Mouse (Mus musculus): ENCODE measurements around the gene C1qtnf2. TPM values are rescaled to one million over a fixed set of nuclear protein-coding genes. Genes with fewer than 3 reads are reported as not detected.

Gene C1qtnf2
- polyA plus RNA-seq (2016; fragmentation: Nextera tagmentation; extraction: Ambion mirVana) = 0.29 and 0.42 TPM in 2 replicates

DNA sequence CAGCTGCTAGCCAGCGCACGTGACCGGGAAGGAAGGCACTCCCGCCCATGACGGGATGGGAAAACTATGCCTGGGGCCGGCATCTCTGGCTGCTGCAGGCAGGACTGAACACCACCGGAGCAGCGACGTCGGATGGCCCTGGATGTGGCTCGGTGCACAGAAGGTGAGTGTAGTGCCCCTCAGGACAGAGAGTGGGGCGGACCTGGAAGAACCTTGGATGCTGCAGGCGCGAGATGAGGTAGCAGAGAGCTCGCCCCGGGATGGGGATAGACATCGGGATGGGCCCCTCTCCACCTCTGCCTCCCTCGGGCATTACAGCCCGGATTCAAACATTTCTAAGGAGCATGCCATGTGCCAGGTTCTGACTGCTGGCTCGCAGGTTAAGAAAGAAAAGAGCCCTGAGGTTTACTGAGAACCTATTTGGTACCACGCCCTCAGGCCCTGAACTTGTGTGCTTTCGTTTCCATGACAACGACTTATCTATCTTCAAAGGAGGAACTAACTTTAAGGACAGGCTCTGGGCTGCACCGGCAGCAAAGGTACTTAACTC lies at the start of gene C1qtnf2:
Gene C1qtnf2, plus strand, starts transcription at position 52 of the 550 bp plus-strand sequence.
- WGBS (ENCODE audit: insufficient replicate concordance) = 7% methylated on average over 24 of the region's 24 CpGs
- peak; percentile 27; the same call in 1 of the 2 replicates for ATAC-seq

DNA sequence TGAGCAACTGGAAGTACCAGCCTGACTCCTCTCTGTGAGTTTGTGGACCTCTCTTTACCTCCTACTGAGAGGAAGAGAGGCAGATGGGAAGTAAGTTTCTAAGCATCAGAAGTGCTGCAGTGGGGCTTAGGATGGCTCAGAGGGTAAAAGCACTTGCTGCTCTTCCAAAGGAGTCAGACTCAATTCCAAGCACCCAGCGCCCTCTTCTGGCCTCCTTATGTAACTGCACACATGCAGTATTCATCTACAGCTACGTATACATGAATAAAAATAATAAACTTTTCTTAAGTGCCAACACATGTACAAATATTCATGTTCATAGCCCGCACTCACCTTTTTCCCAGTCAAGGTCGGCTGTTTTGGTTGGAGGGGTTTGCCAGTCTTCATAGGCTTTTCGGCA lies 49.7 kb upstream of the C1qtnf2 start:
- no peak overlapping the region for H3K4me3 ChIP-seq
- peaks cover 29% of the 10 kb centered on the region for H3K36me3 ChIP-seq
- peaks cover 15% of the 10 kb centered on the region for H3K4me1 ChIP-seq
- no peak overlapping the region for H3K4me2 ChIP-seq
- ATAC-seq = no peak
- no peak overlapping the region for H3K27ac ChIP-seq
- no peak overlapping the region for H3K9ac ChIP-seq
- no peaks in the 10 kb centered on the region for H3K9me3 ChIP-seq (replicated peaks)
- H3K27me3 ChIP-seq (replicated peaks) = no peaks in the 10 kb centered on the region
- WGBS (ENCODE audit: insufficient replicate concordance) = 70% methylated on average over 5 of the region's 5 CpGs

More for the DNA sequence above, at the start of gene C1qtnf2:
- H3K27ac ChIP-seq = no peak within 1 kb of the TSS
- no peaks in the 10 kb centered on the region for H3K9me3 ChIP-seq (replicated peaks)
- H3K4me1 ChIP-seq = peaks cover 10% of the 10 kb centered on the region
- peaks cover 4% of the 10 kb centered on the region for H3K27me3 ChIP-seq (replicated peaks)
- peak within 1 kb of the TSS; percentile 49 for H3K4me2 ChIP-seq
- no peaks in the 10 kb centered on the region for H3K36me3 ChIP-seq
- H3K9ac ChIP-seq = no peak within 1 kb of the TSS
- H3K4me3 ChIP-seq = no peak within 1 kb of the TSS; the same call in 1 of the 2 replicates

DNA sequence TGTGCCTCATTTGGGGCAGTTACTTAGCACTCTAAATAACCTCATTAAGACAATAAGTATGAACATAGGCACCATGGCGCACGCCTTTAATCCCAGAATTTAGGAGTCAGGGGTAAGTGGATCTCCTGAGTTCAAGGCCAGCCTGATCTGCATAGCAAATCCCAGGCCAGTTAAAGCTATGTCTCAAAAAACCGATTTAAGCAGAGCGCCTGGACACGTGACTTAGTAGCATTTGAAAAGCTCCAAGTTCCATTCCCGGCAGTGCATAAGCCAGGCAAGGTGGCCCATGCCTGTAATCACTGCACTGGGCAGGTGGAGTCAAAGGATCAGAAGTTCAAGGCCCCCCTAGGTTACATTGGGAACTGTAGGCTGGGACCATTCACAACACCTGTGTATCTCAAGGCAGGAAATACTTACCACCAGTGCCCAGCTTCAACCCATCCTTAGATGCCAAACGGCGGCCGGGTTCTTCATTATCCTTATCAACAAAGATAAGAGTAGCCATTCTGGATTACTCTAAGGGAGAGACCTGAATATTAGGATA lies 48.8 kb upstream of the C1qtnf2 start:
- WGBS (ENCODE audit: insufficient replicate concordance) = 69% methylated on average over 9 of the region's 9 CpGs
- Histone ChIP-seq H3K36me3 (peaks cover 29% of the 10 kb centered on the region), H3K4me3 (peak overlapping the region; percentile 69), H3K9ac (peak overlapping the region; percentile 77), H3K27ac (no peak overlapping the region), H3K4me1 (peaks cover 15% of the 10 kb centered on the region), H3K27me3 (replicated peaks) (no peaks in the 10 kb centered on the region), H3K4me2 (peak overlapping the region; percentile 73), H3K9me3 (replicated peaks) (no peaks in the 10 kb centered on the region)
- ATAC-seq = no peak

DNA sequence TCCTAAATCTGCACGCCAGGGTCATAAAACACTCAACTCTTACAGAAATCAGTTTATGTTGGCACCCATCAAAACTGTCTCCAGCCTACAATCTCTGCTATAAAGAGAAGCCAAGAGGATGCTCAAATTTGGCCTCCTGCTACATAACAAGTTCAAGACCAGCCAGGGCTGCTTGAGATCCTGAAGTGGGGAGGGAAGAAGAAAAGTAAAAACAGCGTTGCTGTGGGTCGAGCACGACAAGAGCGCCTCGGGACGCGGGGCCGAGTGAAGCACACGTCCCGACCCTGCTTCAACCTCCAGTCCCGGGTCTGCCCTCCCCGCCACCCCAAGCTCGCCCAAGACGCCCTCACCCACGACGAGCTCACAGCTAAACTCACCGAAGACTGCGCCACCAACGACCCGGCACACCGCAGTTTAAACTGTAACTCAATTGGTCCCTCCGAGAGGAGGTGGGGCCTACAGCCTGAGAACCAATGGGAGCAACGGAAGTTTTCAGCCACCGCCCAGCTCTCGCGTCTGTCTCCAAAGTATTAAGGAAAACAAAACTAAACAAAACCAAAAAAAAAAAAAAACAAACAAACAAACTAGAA lies 48.2 kb upstream of the C1qtnf2 start, which contains the start of gene Pttg1:
Gene Pttg1, minus strand, starts transcription at position 428 of the 590 bp plus-strand sequence.
- H3K27me3 ChIP-seq (replicated peaks) = no peaks in the 10 kb centered on the region
- peaks cover 15% of the 10 kb centered on the region for H3K4me1 ChIP-seq
- peak within 1 kb of the TSS; percentile 73 for H3K4me2 ChIP-seq
- no peaks in the 10 kb centered on the region for H3K9me3 ChIP-seq (replicated peaks)
- H3K27ac ChIP-seq = peak within 1 kb of the TSS; percentile 88
- ATAC-seq = peak; percentile 97
- peak within 1 kb of the TSS; percentile 77 for H3K9ac ChIP-seq
- peak within 1 kb of the TSS; percentile 69 for H3K4me3 ChIP-seq
- peaks cover 26% of the 10 kb centered on the region for H3K36me3 ChIP-seq
- WGBS (ENCODE audit: insufficient replicate concordance) = 5% methylated on average over 27 of the region's 27 CpGs

DNA sequence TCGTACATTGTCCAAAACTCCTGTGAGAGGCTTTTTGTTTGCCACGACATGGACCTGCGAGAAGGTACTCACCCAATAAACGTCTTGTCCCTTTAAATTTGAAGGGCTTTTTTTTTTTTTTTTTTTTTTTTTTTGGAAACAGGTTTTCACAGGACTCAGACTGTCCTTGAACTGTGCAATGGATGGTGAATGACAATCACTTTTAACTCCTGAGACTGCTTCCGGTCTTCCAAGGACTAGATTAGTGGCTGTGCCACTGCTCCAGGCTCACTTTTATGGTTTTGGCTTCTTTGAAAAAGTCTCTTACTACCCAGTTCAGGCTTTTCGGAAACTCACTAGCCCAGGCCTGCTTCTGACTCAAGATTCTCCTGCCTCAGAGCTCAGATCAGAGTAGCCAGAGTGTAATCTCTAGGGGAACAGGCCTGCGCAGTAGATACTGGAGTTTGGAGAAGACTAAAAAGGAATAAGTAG lies 47.6 kb upstream of the C1qtnf2 start:
- peak; percentile 66 for ATAC-seq
- Histone ChIP-seq H3K4me3 (peak overlapping the region; percentile 69), H3K9me3 (replicated peaks) (no peaks in the 10 kb centered on the region), H3K27ac (peak overlapping the region; percentile 88), H3K4me1 (peaks cover 15% of the 10 kb centered on the region), H3K9ac (peak overlapping the region; percentile 77), H3K36me3 (peaks cover 25% of the 10 kb centered on the region), H3K4me2 (peak overlapping the region; percentile 73), H3K27me3 (replicated peaks) (no peaks in the 10 kb centered on the region)
- WGBS (ENCODE audit: insufficient replicate concordance) = 14% methylated on average over 7 of the region's 7 CpGs

DNA sequence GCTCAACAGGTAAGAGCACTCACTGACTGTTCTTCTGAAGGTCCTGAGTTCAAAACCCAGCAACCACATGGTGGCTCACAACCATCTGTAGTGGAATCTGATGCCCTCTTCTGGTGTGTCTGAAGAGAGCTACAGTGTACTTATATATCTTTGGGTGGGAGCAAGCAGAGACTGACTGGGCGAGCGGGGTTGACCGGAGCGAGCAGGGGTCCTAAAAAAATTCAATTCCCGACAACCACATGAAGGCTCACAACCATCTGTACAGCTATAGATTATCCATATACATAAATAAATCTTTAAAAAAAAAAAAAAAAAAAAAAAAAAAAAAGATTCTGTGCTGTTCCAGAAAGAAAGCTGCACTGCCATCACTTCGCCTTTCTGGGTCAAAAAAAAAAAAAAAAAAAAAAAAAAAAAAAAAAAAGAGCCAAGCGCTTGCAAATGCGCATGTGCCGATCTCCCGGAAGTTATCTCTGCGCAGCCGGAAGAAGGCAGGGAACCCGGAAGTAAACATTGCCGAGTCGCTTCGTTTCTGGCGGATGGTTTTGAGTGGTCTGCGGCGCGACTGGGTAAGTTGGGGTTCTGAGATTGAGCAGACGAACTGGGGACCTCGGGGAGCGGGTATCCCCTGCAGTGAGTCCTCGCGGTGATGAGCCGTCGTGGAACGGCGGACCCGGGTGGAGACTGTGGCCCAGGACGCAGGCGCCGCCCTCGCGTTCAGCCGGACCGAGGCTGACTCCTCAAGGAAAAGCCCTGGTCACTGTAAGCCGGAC lies 40.6 kb upstream of the C1qtnf2 start, which contains the start of gene Slu7:
Gene Slu7, plus strand, starts transcription at position 491 of the 770 bp plus-strand sequence.
- 6% methylated on average over 38 of the region's 38 CpGs for WGBS (ENCODE audit: insufficient replicate concordance)
- H3K4me3 ChIP-seq = peak within 1 kb of the TSS; percentile 88
- H3K27ac ChIP-seq = peak within 1 kb of the TSS; percentile 76
- no peaks in the 10 kb centered on the region for H3K27me3 ChIP-seq (replicated peaks)
- peak; percentile 88 for ATAC-seq
- peak within 1 kb of the TSS; percentile 72 for H3K9ac ChIP-seq
- peak within 1 kb of the TSS; percentile 79 for H3K4me2 ChIP-seq
- peaks cover 14% of the 10 kb centered on the region for H3K36me3 ChIP-seq
- H3K4me1 ChIP-seq = peaks cover 10% of the 10 kb centered on the region
- no peaks in the 10 kb centered on the region for H3K9me3 ChIP-seq (replicated peaks)

DNA sequence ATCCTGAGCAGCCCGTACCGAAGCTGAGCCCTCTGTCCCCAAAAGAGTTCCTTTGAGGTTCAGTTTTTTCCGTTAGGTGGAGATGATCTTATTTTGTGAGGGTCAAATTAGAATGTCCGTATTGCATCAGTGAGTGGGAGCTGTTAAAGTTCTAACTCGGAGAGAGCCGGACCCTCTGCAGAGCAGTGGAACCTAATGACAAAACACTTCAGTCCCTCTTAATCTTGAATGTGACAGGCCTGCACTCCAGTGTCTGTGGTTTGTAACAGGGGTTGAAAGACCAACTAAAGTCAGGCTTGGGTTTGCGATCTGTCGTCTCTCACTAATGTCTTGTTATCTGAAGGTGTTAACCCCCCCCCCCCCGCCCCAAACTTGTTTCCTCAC lies 40.1 kb upstream of the C1qtnf2 start:
- Histone ChIP-seq H3K4me3 (peak overlapping the region; percentile 88), H3K27ac (peak overlapping the region; percentile 76)
- WGBS (ENCODE audit: insufficient replicate concordance) = under 1% methylated on average over 9 of the region's 9 CpGs

DNA sequence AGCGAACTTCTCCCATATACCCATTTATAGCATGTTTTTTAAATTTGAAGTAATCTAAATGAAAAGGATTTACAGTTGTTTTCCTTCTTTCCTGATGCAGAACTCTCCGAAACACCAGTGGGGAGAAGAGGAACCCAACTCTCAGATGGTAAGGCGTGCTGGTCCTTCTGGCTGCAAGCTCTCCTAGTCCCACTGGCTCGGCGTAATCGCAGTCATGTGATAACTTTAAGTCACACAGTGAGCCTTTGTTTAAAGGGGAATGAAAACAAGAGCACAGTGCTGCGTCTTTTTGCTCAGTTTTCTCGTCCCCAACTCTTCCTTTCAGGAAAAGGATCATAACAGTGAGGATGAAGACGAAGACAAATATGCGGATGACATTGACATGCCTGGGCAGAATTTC lies 33.0 kb upstream of the C1qtnf2 start:
- WGBS (ENCODE audit: insufficient replicate concordance) = 91% methylated on average over 10 of the region's 10 CpGs
- Histone ChIP-seq H3K27me3 (replicated peaks) (no peaks in the 10 kb centered on the region), H3K9ac (no peak overlapping the region), H3K9me3 (replicated peaks) (no peaks in the 10 kb centered on the region), H3K36me3 (peaks cover 90% of the 10 kb centered on the region), H3K4me1 (no peaks in the 10 kb centered on the region; the same call in 1 of the 2 replicates), H3K4me2 (no peak overlapping the region), H3K4me3 (no peak overlapping the region), H3K27ac (no peak overlapping the region)
- no peak for ATAC-seq

More for the DNA sequence above, 40.1 kb upstream of the C1qtnf2 start:
- Histone ChIP-seq H3K9me3 (replicated peaks) (no peaks in the 10 kb centered on the region), H3K4me1 (peaks cover 10% of the 10 kb centered on the region), H3K9ac (peak overlapping the region; percentile 72), H3K4me2 (peak overlapping the region; percentile 79), H3K36me3 (peaks cover 20% of the 10 kb centered on the region), H3K27me3 (replicated peaks) (no peaks in the 10 kb centered on the region)
- ATAC-seq = peak; percentile 60

DNA sequence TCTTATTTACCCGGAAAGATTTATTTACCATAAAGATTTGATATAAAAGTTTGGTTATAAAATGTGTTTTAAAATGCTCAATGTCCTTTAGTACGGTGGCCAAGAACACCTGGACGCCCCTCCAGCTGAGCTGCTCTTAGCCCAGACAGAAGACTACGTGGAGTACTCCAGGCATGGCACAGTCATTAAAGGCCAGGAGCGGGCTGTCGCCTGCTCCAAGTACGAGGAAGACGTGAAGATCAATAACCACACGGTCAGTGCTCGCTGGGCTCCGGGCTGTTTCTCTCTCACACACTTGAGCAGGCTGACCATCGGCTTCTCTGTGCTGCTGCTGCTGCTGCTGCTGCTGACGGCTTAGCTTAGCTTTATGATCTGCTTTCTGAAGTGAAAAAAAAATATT lies 30.9 kb upstream of the C1qtnf2 start:
- ATAC-seq = no peak
- H3K36me3 ChIP-seq = peaks cover 95% of the 10 kb centered on the region
- no peak overlapping the region for H3K4me2 ChIP-seq
- H3K4me3 ChIP-seq = no peak overlapping the region
- H3K9me3 ChIP-seq (replicated peaks) = no peaks in the 10 kb centered on the region
- no peaks in the 10 kb centered on the region for H3K27me3 ChIP-seq (replicated peaks)
- H3K9ac ChIP-seq = no peak overlapping the region
- H3K4me1 ChIP-seq = no peaks in the 10 kb centered on the region
- no peak overlapping the region for H3K27ac ChIP-seq
- 90% methylated on average over 13 of the region's 13 CpGs for WGBS (ENCODE audit: insufficient replicate concordance)

DNA sequence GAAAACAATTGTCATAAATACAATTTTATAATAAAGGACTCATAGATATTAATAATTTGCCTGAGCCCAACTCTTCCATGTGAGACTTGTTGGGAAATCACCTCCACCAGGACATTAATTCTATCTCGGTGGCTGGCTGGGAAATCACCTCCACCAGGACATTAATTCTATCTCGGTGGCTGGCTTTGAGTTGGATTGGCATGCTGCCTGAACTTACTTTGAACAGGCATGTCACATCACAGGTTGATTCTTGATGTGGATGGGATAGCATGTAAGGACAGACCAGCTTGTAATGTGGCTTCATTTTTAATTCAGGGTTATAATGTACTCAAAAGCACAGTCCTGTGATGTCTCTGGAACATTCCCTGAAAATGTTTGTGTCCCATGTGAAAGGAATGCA lies 24.2 kb upstream of the C1qtnf2 start:
- H3K36me3 ChIP-seq = peaks cover 29% of the 10 kb centered on the region
- no peaks in the 10 kb centered on the region for H3K27me3 ChIP-seq (replicated peaks)
- H3K4me1 ChIP-seq = no peaks in the 10 kb centered on the region
- 79% methylated on average over 2 of the region's 2 CpGs for WGBS (ENCODE audit: insufficient replicate concordance)
- no peak overlapping the region for H3K4me3 ChIP-seq
- no peaks in the 10 kb centered on the region for H3K9me3 ChIP-seq (replicated peaks)
- no peak overlapping the region for H3K9ac ChIP-seq
- no peak overlapping the region for H3K27ac ChIP-seq
- no peak overlapping the region for H3K4me2 ChIP-seq
- no peak for ATAC-seq

DNA sequence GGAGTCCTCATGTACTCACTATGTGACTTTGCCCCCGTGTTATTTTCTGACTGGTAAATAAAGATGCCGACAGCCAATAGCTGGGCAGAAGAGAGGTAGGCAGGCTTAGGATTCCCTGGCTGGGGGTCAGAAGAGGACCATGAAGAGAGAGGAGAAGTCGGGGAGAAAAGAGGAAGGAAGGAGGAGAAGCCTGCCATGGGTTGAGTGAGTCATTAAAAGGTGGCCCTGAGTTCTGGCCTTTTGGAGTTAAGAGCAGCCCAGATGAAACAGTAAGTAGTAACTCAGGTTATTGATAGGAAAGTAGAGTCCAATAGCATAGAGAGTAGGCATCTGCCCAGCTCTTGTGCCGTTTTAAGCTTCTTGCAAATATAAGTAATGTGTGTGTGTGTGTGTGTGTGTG lies 22.8 kb upstream of the C1qtnf2 start:
- Histone ChIP-seq H3K4me2 (no peak overlapping the region), H3K9ac (no peak overlapping the region), H3K27ac (no peak overlapping the region), H3K4me3 (no peak overlapping the region), H3K4me1 (no peaks in the 10 kb centered on the region), H3K9me3 (replicated peaks) (no peaks in the 10 kb centered on the region), H3K27me3 (replicated peaks) (no peaks in the 10 kb centered on the region), H3K36me3 (peaks cover 15% of the 10 kb centered on the region)
- WGBS (ENCODE audit: insufficient replicate concordance) = 38% methylated on average over 4 of the region's 4 CpGs
- ATAC-seq = no peak
